Mouse (Mus musculus) mouse embryonic stem cell (cell line): Measurements from ENCODE around the gene Mtor.

Source experiments
- in situ Hi-C, 2 experiments: fragments of 300-500 bp; cut with MboI; formaldehyde crosslinking; loops; 1 replicate in 1 of 2; 3 replicates in 1 of 2; pipeline ENCODE4 v1.14.3; 2019 to 2020; ENCODE audit warnings: low sequenced_read_pairs in 2 of 2, low pct_unique_long_range_greater_than_20kb in 1 of 2, mixed read lengths in 1 of 2; ENCODE audit not compliant: unreplicated experiment in 1 of 2

The Mtor gene

DNA sequence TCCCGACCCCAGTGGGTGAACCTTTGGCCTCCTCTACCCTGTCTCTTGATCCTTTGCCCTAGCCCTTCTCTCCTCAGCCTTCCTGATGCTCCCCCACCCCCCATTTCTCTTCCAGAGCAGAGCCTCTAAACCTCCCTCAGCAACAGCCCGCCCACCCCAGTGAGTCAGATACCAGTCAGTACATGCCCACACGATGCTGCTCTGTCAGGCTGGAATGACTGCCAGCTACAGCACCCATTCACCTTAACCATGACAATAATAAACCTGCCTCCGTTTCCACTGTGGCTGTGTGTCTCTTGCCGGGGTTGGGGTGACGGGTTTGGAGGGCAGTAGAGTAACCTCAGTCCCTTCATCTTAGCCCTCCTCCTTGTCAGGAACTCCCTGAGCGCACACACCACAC, 155.7 kb downstream of the Mtor start:
- in situ Hi-C loops, result no loop called here

DNA sequence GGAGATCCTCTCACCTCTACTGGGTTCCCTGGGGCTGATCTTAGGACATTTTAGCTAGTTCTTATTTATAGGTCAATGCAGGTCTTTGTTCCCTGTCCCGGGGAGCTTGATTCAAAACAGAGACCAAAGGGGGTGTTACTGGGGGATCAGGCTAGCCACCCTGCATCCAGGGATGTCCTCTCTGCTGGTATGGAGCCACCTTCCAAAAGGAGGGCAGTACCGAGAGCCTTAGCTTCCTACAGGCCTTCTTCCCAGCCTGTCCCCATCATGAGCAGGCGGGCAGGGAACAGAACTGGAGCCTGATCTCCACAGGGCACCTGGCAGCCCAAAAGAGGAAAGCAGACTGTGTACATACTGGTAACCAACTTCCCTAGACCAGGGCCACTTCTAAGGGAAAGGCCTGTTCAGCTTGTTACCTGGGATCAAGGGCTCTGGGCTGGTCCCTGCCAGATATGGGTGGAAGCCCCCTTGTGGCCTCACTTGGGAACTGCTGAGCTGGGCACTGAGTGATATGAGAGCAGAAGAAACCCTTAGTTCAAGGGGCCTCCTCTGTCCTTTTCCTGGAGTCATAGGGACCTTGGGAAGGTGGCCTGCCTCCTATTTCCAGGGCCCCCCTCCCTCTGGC, 156.2 kb downstream of the Mtor start:
- in situ Hi-C loops, result no loop called here
